Mouse (Mus musculus) embryonic fibroblast, embryonic 13.5 days (primary cell): ENCODE data around the gene Gpr19.

Source experiments
- CTCF ChIP-seq: IDR thresholded peaks from 2 replicates; pipeline ENCODE4 v1.5.1; 2011; ENCODE audit warnings: mild to moderate bottlenecking, control low read depth, low read length, moderate library complexity, borderline replicate concordance; ENCODE audit not compliant: insufficient read depth
- POLR2A ChIP-seq: IDR thresholded peaks from 2 replicates; pipeline ENCODE4 v1.6.1; 2011; ENCODE audit warnings: low read depth, mild to moderate bottlenecking, control low read depth, low read length, moderate library complexity

- TF ChIP-seq POLR2A (no peak), CTCF (no peak)
Observed at GRCm38 (mm10) chr6:134883661-134884060, 14.7 kb downstream of the Gpr19 start.
